Mouse (Mus musculus) retina, embryonic 14.5 days (tissue): ENCODE results near the gene Slc38a3.

Experiments used
- DNase-seq: peaks from one replicate; pipeline ENCODE4 v3.0.0-alpha.2; 2015; ENCODE audit warnings: low spot score

Gene Slc38a3

DNA sequence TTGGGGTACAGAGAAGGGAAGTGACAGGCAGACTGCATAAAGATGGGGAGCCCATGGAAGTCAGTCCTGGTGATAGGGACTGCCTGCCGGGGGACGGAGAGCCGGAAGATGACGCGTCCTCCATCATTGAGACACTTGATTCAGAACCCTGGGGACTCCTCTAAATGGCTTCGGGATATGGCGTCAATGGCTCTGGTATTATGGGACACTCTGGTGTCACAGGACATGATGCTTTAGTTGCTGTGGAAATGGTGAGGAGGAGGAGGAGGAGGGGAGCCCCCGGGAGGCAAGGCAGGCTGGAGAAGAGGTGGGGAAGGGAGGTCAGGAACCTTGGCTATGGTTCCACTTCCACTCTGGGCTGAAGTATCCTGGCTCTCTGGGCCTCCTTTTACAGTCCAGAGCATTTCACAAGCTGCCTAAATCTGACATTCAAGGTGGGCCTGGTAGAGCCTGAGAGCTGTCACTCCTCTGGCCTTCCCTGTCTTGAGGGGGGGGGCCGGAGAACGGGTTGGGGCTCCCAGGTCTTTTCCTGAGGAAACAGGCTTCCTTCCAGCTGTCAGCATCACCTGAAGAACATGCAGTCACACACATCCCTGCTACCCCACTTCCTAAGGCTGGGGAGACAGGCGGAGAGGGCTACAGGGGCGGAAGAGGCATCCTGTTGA lies 26.2 kb upstream of the Slc38a3 start:
- DNase-seq, result no peak

- no peak for DNase-seq
Measured at GRCm38 (mm10) chr9:107694627-107695026, 25.3 kb upstream of the Slc38a3 start.

GRCm38 (mm10) chr9:107693433-107693987 lies 24.2 kb upstream of the Slc38a3 start:
- DNase-seq, result peak; percentile 43

GRCm38 (mm10) chr9:107692785-107693184 lies 23.5 kb upstream of the Slc38a3 start:
- peak; percentile 38 for DNase-seq

GRCm38 (mm10) chr9:107690391-107690790 lies 21.1 kb upstream of the Slc38a3 start:
- DNase-seq, result no peak

GRCm38 (mm10) chr9:107688939-107689338 lies 19.6 kb upstream of the Slc38a3 start:
- no peak for DNase-seq

GRCm38 (mm10) chr9:107688415-107688814 lies 19.1 kb upstream of the Slc38a3 start:
- no peak for DNase-seq

DNA sequence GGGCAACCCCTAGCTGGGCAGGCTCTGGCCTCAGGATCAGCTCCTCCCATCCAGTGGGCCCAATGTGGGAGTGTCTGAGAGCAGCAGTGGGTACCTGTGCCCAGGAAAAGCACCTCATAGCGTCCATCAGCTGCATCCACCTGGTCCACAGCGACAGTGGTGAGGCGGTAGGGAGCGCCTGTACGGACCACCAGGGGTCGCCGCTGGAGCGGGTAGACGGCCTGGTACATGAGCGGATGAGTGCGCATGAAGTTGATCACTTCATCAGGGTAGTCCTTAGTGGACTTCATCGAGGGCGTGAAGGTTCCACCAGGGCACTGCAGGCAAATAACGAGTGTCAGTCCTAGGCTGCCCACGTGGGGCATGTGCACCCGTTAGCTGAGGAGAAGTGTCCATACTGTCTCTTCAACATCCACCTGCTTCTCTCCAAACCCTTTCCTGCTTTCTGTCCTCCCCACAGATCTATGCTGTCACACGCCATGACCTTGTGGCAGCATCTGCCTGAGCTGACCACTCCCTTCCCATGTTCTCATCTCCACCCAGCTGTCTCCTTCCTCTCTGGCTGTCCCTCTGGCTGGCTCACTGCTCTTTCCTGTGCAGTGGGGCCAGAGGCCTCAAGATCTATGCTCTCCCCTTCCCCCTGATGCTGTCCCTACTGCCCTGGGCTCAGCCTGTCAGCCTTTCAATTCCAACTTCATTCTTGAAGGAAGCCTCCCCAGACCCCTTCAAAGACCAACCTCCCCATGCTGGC lies 16.1 kb upstream of the Slc38a3 start:
- DNase-seq, result peak; percentile 75

- DNase-seq, result no peak
Measured at GRCm38 (mm10) chr9:107682405-107682804, 13.1 kb upstream of the Slc38a3 start.

- DNase-seq, result no peak
Measured at GRCm38 (mm10) chr9:107679501-107679900, 10.2 kb upstream of the Slc38a3 start, which contains the start of gene Gnat1. Gene Gnat1, minus strand, starts transcription at chr9:107679712.

- no peak for DNase-seq
Measured at GRCm38 (mm10) chr9:107678861-107679260, 9.5 kb upstream of the Slc38a3 start.

DNA sequence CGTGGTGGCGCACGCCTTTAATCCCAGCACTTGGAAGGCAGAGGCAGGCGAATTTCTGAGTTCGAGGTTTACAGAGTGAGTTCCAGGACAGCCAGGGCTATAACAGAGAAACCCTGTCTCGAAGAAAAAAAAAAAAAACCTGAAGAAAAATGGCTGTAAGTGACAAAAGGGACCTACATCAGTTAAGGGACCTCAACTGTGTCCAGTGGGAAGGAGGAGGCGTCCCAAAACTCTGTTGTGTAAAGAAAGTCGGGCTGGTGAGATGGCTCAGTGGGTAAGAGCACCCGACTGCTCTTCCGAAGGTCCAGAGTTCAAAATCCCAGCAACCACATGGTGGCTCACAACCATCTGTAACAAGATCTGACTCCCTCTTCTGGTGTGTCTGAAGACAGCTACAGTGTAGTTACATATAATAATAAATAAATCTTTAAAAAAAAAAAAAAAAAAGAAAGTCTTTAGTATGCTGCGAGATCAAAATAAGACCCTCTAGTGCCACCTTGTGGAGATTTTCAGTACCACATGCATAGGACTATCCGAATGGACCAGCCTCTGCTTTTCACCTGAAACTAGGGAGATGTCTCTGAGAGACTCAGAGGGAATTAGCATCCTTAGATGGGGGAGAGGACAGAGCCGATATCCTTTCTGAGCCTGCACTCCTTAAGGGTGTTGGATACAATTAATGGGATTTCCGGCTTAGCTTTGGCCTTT lies 8.6 kb upstream of the Slc38a3 start:
- peak; percentile 95 for DNase-seq

GRCm38 (mm10) chr9:107677091-107677784 lies 7.9 kb upstream of the Slc38a3 start:
- peak; percentile 65 for DNase-seq

DNA sequence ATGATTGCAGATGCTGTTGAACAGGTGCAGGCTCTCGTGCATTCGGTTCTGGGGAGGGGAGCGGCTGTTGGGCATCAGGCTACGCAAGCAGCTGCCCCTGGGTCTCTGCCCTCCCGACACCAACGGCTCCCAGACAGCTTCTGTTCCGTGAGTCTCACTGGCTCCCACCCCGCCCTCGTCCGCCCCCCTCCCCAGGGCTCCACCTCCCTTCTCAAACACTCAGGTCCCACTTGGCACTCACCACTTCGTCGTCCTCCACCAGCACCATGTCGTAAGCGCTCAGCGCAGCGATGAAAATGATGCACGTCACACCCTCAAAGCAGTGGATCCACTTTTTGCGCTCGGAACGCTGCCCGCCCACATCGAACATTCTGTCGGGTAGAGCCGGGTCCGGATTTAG lies 7.0 kb upstream of the Slc38a3 start:
- DNase-seq, result no peak

DNA sequence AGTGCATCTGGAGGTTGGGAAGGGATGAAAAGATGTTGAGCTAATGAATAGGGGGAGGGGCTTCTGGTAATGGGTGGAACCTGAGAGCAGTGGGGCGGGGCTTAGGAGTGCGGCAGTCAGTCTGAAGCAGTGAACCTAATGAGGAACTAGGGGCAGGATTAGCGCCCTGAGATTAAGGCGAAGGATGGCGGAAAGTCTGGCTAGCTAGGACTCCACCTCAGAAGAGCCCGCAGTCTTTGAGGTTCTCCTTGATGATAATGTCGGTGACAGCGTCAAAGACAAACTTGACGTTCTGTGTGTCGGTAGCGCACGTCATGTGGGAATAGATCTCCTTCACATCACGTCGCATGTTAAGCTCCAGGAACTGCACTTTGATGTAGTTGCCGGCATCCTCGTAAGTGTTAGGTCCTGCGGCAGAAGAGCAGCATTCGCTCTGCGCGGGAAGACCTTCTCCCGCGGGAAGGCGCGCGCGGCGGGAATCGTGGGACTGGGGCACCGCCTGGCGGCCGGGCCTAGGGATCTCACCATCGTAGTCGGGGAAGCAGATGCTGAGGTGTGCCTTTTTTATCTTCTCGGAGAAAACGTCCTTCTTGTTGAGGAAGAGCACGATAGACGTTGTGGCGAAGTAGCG lies 6.5 kb upstream of the Slc38a3 start:
- peak; percentile 85 for DNase-seq

- DNase-seq, result no peak
Measured at GRCm38 (mm10) chr9:107674609-107675429, 5.5 kb upstream of the Slc38a3 start.

- DNase-seq, result peak; percentile 64
Measured at GRCm38 (mm10) chr9:107670259-107670658, 929 bp upstream of the Slc38a3 start.

GRCm38 (mm10) chr9:107668916-107669315 lies 414 bp downstream of the Slc38a3 start:
- DNase-seq, result no peak

GRCm38 (mm10) chr9:107668011-107668410 lies 1.3 kb downstream of the Slc38a3 start:
- peak; percentile 31 for DNase-seq

DNA sequence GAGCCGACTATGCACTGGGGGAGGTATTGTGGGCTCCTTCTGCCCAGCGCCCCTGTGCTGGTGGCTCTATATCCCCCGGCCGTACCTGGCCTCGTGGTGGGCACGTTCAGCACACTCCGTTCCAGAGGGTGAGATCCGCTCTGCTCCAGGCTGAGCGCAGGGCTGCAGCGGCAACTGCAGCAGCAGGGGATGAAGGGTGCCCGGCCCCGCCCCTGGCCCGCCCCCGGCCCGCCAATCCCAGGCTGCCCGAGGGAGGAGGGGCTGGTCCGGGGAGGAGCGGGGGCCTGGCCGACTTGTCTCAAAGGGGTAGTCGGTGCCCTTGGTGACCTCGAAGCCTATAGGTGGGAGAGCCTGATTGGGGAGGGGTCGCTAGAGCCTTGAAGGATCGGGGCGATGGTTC lies 2.1 kb downstream of the Slc38a3 start:
- peak; percentile 76 for DNase-seq
